Mouse (Mus musculus) inflammation-experienced regulatory T-cells, adult 6 months (primary cell): ENCODE measurements around the gene Gal3st2b. TPM values are rescaled to one million over a fixed set of nuclear protein-coding genes. Genes with fewer than 3 reads are reported as not detected.
"Not testable (repeated sequence)": the region's sequence is repeated elsewhere in the genome, so short reads cannot be mapped to it uniquely, and the experiment has no call there.

Source experiments
- ATAC-seq: one replicate; pipeline ENCODE4 v1.8.0; 2017
- polyA plus RNA-seq, 3 experiments: library from polyadenylated mRNA; unstranded; fragments of 100-300 nt; shearing (Covaris generic); gene quantifications; one replicate each; pipeline ENCODE4 v1.2.1; 2017

The Gal3st2b gene
- not detected for polyA plus RNA-seq

DNA sequence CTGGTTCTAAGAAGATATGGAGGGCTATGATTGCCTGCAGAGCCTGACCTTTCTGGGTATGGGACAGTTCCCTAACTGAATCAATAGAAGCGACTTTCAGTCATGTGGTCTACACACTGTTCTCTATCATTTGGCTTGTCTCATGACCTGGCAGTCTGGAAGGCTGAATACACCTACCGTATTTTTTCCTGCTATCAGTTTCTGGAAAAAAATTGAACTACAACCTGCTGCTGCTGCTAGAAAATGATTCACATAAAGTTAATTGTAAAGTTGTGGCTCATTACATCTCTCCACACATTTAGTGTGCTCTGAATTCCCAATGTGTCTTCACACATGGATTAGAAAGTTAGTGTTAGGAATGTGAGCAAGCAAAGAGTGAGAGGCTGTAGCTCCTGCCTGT, at the start of gene Gal3st2b:
TSS of gene Gal3st2b (plus strand) at position 301 of the 400 bp plus-strand sequence.
- ATAC-seq, result not testable (repeated sequence)

DNA sequence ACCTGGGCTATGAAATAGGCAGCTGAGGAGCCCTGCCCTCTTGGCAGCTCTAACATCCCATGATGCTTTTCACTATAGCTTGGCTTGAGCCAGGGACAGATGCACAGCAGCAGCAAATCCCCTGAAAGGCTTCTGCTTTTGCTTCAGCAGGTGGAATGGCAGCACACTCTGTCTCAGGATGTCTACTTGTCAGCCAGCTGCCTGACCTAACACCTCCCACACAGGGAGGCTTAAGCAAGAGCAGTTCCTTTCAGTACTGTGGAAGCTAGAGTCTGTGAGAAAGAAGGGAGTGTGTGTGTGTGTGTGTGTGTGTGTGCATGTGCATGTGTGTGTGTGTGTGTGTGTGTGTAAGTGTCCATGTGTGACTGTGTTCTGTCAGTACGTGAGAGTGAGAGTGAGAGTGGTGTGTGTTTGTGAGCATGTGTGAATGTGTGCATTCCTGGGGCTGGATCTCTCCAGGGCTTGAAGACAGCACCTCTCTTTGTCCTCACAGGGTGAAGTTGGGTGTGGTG, 46.5 kb upstream of the Gal3st2b start:
- not testable (repeated sequence) for ATAC-seq

DNA sequence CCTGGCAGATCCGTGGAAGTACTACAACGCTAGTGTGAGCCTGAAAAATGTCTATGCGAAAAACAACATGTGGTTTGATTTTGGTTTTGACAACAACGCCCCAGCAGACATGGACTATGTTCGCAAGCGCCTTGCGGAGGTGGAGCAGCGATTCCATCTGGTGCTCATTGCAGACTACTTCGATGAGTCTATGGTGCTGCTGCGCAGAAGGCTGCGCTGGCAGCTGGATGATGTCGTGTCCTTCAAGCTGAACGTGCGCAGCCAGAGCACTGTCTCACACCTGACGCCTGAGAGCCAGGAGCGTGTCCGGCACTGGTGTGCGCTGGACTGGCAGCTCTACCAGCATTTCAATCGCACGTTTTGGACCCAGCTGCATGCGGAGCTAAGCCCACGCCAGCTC, 43.7 kb upstream of the Gal3st2b start:
- not testable (repeated sequence) for ATAC-seq

DNA sequence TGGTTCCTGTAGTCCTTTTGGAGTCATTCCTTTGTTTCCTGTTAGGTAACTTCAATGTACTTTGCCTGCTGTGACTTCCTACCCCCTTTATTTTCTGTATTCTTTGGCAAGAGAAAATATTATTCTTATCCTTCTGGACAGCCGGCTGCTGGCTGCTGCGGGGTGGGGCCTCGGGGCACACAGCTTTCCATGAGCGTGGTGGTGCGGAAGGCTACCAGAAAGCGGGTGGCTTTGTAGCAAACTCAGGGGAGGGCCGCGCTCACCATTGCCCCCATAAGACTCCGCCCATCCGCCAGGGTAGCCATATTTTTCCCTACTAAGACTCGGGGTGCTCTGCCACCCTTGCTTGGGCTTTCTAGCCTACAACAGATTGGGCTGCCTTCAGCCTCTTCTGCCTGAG, 36.3 kb upstream of the Gal3st2b start:
- ATAC-seq, result not testable (repeated sequence)

DNA sequence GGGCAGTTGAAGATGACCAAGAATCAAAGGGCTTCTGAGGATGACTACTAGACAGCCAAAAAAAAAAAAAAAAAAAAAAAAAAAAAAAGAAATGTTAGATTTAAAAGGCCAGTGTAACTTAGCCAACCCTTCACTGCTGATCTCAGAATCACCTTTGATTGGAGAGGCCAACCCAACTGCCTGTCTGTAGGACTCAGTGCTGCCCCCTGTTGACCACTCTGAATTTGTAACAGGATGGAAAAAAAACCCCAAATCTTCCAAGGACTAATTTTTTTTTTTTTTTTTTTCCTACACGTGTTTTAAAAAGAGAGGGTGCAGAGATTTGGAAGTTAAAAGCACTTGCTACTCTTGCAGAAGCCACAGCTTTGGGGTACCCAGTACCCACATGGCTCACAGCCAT, 27.2 kb upstream of the Gal3st2b start:
- not testable (repeated sequence) for ATAC-seq

DNA sequence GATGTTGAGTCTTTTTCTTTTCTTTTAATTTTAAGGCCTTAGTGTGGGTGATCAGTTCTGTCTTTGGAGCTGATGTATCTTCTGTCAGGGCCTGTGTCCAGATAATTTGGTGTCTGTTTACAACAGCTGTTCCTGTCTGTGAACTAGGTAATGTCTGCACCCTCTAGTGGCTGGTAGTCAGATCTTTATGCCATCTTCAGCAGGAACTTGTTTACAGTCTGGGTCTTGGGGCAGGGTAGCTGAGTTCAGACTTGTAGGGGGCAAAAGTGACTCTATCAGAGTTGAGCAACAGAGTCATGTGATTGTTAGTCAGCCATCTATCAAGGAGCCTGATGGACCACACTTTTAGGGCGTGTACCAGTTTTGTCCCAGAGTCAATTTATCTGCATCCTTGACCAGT, 20.7 kb upstream of the Gal3st2b start:
- not testable (repeated sequence) for ATAC-seq

DNA sequence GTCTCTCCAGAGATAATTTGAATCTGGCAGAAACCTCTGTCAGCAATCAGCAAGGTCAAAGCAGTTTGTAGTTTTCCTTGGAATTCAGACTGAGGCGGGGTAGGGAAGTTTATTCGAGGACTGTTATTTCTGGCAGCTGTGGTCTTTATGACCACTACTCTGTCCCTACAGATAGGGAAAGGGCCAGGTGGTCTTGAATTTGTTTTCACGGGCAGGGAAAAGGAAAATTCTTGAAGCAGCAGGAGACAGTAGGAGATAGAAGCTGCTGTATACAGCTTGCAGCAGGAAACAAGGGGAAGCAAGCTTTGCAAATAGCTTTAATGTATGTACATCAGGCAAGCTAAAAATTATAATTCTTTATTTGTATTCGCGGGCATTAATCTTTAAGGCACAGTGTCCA, 16.8 kb upstream of the Gal3st2b start:
- ATAC-seq, result not testable (repeated sequence)

DNA sequence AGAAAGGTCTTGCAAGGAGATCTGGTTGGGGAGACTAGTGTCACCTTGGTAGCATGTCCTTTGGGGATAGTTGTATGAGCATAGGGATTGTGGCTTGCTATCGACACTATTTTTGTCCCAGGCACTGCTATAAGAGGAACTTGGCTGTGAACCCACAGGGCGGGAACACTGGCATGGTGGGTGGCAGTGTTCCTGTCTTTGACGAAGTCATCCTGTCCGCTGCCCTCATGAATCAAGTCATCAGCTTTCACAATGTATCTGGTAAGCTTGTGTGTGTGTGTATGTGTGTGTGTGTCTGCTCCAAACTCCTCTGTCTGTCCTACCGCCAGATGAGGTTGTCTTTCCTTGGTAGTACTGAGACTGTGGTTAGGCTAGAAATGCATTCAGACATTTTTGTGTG, 11.4 kb upstream of the Gal3st2b start:
- ATAC-seq, result not testable (repeated sequence)

DNA sequence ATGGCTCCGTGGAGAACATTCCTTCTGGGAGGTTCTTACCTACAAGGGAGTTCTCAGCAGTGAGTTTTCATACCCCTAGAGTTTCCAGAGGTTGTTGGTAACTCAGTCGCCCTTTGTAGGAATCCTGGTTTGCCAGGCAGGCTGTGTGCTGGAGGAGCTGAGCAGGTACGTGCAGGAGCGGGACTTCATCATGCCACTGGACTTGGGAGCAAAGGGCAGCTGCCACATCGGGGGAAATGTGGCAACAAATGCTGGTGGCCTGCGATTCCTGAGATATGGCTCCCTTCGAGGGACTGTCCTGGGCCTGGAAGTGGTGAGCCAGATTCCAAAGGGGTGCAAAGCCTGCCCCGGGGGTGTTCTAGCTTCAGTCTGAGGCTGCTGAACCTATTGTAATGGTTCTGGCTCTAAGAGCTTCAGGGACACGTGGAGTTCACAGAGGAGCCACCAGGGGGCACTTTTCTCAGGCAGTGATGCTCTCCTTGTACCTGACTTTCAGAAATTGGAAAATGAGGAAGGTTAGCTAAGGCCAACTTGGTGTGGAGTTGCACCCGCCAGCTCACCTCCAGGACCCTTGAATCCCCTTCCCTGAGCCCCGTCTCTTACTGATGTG, 9.0 kb upstream of the Gal3st2b start:
- peak; percentile 72 for ATAC-seq

DNA sequence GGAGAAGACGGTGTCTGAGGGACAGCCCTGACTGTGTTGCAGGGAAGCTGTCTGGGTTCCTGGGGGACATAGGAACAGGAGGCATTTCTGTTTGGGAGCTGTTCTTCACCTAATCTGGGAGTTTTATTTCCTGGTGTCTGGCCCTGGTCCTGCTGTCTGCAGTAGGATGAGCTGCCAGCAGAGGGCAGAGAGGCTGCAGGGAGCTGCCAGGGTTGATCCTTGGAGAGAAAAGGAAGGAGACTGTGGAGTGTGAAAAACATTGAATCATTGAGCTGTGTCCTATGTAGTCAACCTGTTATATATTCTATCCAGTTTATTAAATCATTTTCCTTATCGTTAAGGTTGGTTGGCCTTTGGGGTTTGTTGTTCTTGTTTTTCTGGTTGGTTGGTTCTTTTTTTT, 6.2 kb upstream of the Gal3st2b start:
- ATAC-seq, result peak; percentile 66

DNA sequence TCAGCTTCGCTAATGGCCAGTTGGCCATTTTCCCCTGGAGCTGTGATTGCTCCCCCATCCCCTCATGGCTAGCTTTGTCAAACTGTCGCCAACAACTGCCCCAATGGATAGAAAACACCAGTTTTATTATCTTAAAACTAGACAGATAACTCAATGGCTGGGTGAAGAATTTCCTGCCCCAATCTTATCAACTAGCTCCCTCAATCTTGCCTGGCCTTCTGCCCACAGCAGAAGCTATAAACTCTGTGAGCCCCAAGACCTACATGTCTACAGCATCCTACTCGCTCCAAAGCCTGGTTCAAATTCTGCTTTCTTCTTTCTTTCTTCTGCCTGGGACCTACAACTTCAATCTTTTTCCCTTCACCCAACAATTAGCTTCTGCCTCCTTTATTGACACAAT, 951 bp upstream of the Gal3st2b start:
- not testable (repeated sequence) for ATAC-seq

DNA sequence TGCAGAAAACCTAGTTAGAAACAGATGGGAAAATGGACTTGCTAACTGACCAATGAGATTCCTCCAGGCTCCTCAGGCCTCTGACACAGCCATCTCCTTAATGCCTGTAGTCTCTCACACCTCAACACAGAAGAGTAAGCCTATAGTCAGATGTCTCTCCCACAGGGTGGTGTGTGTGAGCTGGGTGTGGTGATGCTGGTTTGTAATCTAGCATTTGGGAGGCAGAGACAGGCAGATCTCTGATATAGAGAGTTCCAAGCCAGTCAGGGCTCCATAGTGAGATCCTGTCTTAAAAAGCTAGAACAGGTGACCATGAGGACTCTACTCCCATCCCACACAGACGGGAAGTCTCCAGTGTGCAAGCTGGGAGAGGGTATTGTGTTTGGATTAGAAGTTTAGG, 664 bp downstream of the Gal3st2b start:
- ATAC-seq, result not testable (repeated sequence)

DNA sequence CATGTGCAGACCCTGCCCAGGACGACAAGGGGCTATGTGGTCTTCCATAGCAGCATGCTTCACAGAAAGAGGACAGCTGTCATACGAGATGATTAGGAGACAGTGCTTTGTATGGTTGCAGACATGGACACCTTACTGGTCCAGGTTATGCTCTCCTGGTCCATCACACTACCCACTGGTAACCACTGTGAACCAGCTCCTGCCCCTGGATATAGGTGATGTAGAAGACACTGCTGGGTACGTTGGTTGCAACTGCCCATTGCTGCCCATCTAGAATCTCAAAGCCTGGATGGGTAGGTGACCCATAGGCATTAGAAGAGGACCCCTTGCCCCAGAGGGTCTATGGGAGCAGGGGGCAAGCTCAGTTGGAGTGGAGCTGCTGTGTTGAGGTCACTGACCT, 1.2 kb downstream of the Gal3st2b start:
- ATAC-seq, result not testable (repeated sequence)

DNA sequence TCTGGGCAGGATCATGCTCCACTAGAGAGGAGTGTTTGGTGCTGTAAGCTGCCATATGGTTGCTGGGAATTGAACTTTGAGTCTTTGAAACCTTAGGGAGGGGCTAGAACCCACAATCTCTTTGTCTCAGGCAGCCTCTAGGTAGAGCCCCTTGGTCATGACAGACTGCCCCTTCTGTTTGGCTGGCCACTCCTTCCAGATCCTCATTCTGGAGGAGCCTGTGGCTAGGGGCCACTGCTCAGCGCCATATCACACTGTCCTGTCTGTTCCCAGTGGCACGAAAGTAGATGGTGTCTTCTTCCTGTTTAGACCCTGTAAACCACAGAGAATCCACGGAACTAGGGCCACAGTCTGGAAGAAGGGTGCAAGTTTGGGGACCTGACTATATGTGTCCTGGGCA, 4.5 kb downstream of the Gal3st2b start:
- not testable (repeated sequence) for ATAC-seq

DNA sequence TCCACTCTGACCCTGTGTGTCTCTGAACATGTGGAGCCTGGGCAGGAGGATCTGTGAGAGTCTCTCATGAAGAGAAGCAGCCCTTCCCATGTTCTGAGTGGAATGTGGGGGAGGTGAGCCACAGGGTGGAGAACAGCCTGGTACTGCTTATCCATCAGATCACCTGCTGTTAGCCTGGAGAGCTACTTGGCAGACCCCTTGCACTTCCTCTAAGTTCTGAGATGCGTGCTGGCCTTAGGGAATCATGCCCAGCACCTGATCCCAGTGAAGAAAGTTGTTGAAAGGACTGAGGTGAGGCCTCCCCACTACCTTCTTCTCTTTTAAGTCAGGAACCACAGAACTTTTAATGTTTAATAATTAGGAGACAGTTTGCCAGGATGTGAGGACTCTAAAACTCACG, 5.0 kb downstream of the Gal3st2b start:
- ATAC-seq, result not testable (repeated sequence)

DNA sequence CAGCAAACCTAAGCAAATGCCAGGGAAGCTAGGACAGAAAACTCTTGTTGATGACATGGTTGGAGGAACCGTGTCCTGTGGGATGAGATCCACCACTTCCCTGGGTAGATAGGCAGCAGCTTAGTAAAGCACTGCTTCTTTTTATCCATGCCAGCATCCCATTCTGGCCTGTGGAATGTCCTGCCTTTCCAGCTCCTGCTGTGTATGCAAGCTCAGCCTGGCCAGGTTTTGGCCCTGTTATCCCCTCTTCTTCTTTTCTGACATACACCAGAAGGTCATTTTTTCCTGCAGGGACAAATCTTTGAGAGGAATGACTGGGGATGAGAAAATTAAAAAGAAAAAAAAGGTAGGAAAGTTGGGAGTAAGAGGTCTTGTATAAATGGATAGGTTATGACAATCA, 17.3 kb downstream of the Gal3st2b start:
- ATAC-seq, result not testable (repeated sequence)

DNA sequence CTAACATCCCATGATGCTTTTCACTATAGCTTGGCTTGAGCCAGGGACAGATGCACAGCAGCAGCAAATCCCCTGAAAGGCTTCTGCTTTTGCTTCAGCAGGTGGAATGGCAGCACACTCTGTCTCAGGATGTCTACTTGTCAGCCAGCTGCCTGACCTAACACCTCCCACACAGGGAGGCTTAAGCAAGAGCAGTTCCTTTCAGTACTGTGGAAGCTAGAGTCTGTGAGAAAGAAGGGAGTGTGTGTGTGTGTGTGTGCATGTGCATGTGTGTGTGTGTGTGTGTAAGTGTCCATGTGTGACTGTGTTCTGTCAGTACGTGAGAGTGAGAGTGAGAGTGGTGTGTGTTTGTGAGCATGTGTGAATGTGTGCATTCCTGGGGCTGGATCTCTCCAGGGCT, 19.7 kb downstream of the Gal3st2b start:
- ATAC-seq, result not testable (repeated sequence)

DNA sequence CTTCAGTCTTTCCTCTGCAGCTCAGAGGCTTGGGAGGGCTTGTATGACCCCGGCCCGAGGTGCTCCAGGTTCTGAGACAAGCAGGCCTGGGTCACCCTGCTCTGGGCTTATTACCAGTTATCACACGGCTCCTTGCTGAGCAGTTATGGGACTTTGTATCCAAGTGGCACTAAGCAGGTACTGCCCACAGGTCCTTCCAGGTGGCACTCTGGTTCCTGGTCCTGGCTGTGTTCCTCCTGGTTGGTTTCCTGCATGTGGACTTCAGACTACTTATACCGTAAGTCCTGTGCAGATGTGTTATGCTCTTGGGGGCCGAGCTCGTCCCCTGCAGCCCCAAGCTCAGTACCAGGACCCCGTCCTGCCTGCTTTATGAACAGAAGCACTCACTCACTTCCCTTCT, 20.3 kb downstream of the Gal3st2b start:
- not testable (repeated sequence) for ATAC-seq

DNA sequence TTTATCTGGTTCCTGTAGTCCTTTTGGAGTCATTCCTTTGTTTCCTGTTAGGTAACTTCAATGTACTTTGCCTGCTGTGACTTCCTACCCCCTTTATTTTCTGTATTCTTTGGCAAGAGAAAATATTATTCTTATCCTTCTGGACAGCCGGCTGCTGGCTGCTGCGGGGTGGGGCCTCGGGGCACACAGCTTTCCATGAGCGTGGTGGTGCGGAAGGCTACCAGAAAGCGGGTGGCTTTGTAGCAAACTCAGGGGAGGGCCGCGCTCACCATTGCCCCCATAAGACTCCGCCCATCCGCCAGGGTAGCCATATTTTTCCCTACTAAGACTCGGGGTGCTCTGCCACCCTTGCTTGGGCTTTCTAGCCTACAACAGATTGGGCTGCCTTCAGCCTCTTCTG, 31.0 kb downstream of the Gal3st2b start:
- not testable (repeated sequence) for ATAC-seq

DNA sequence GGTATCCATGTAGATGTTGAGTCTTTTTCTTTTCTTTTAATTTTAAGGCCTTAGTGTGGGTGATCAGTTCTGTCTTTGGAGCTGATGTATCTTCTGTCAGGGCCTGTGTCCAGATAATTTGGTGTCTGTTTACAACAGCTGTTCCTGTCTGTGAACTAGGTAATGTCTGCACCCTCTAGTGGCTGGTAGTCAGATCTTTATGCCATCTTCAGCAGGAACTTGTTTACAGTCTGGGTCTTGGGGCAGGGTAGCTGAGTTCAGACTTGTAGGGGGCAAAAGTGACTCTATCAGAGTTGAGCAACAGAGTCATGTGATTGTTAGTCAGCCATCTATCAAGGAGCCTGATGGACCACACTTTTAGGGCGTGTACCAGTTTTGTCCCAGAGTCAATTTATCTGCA, 48.4 kb downstream of the Gal3st2b start:
- ATAC-seq, result not testable (repeated sequence)

DNA sequence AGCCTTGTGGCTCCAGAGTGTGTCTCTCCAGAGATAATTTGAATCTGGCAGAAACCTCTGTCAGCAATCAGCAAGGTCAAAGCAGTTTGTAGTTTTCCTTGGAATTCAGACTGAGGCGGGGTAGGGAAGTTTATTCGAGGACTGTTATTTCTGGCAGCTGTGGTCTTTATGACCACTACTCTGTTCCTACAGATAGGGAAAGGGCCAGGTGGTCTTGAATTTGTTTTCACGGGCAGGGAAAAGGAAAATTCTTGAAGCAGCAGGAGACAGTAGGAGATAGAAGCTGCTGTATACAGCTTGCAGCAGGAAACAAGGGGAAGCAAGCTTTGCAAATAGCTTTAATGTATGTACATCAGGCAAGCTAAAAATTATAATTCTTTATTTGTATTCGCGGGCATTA, 52.3 kb downstream of the Gal3st2b start:
- ATAC-seq, result not testable (repeated sequence)

DNA sequence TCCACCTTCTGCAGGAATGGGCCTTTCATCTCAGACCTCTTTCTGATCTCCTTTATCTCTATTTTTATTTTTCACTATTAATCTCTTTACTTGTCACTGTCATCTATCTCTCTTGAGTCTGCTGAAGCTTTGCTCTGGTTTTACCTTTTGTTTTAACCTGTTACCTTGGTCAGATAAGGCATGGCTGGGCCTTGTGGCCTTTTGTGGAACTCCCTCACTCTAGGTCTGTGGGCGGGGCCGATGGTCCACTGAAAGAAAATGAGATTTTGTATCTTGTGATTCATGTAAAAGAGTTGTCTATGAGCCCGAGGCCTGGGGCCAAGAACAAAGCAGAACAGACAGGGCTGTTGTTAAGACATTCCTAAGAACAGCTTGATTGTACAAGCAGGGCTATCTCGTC, 52.7 kb downstream of the Gal3st2b start:
- not testable (repeated sequence) for ATAC-seq

DNA sequence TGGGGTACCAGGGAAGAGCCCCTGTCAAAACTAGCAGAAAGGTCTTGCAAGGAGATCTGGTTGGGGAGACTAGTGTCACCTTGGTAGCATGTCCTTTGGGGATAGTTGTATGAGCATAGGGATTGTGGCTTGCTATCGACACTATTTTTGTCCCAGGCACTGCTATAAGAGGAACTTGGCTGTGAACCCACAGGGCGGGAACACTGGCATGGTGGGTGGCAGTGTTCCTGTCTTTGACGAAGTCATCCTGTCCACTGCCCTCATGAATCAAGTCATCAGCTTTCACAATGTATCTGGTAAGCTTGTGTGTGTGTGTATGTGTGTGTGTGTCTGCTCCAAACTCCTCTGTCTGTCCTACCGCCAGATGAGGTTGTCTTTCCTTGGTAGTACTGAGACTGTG, 57.7 kb downstream of the Gal3st2b start:
- not testable (repeated sequence) for ATAC-seq

DNA sequence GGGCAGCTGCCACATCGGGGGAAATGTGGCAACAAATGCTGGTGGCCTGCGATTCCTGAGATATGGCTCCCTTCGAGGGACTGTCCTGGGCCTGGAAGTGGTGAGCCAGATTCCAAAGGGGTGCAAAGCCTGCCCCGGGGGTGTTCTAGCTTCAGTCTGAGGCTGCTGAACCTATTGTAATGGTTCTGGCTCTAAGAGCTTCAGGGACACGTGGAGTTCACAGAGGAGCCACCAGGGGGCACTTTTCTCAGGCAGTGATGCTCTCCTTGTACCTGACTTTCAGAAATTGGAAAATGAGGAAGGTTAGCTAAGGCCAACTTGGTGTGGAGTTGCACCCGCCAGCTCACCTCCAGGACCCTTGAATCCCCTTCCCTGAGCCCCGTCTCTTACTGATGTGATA, 60.2 kb downstream of the Gal3st2b start:
- peak; percentile 74 for ATAC-seq

DNA sequence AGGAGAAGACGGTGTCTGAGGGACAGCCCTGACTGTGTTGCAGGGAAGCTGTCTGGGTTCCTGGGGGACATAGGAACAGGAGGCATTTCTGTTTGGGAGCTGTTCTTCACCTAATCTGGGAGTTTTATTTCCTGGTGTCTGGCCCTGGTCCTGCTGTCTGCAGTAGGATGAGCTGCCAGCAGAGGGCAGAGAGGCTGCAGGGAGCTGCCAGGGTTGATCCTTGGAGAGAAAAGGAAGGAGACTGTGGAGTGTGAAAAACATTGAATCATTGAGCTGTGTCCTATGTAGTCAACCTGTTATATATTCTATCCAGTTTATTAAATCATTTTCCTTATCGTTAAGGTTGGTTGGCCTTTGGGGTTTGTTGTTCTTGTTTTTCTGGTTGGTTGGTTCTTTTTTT, 62.8 kb downstream of the Gal3st2b start:
- ATAC-seq, result peak; percentile 62
